Mouse (Mus musculus): ENCODE measurements at regions not wholly inside any gene's neighbourhood (a gene's known extent, or its start where the extent isn't known, plus 50 kb on each side); places are given as distances from the start of the nearest gene placed in this dataset.

DNA sequence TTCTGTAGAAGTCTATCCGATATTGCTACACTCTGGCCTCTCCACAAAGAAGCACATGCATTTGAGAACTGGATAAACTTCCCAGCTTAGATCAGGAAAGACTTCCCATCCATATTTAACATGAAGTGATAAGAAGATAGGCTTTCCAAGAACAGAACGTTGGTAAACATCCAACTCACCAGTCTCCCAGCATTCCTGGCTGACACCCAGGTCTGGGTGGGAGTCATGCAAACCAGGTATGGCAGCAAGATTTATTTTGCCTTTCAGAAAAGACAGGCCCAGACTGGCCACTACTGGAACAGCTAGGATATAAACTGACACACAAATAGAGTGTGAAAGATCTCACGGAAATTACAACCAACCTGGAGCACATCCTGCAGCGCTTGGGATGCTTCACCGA lies 459.6 kb downstream of the Psat1 start:
- TF ChIP-seq CTCF (IDR thresholded peaks at IDR 0.05; ENCODE audit: extremely low read depth, insufficient read length, insufficient replicate concordance, low read depth, low read length) (no peak), POLR2A (IDR thresholded peaks at IDR 0.05; ENCODE audit: low read depth, low read length) (no peak)
